Comparison of ENCODE assay signal across 18 mouse cellular contexts in the genomic region with DNA sequence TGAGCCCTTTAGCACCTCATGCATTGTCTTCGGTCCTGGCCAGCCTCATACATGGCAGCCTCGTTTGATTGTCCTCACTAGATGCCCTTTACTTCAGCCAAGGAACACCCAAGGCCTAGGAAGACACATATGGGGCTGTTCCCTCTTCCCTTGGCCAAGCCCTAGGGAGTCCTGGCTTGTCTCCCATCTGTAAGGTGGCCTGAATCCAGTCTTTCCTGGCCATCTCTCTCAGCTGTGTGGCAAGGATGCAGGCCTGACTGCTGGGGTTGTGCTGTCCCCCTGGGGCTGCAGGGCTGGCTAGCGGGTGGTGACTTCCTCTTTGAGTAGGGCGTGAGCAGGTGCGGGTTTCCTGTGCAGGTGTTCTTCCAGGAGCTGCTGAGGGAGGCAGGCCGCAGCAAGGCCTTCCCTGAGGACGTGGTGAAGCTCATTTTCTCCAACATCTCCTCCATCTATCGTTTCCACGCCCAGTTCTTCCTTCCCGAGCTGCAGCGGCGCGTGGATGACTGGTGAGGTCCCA. TPM values are rescaled to one million over a fixed set of nuclear protein-coding genes. Genes with fewer than 3 reads are reported as not detected.
DNase-seq lines count a peak whose midpoint lies in the region; TF ChIP-seq lines count a peak whose summit lies in the region.
"Had no signal": no experiment of that assay in that cellular context is flagged by ENCODE, and none has a peak within 500 bp of the region (broad histone marks: within the 10 kb centered on the region; RNA-seq: fewer than 3 reads in every experiment).

No protein-coding gene starts in this region.

- DNase-seq in gastrocnemius, postnatal 25 days, result peak; percentile 52
- DNase-seq in gastrocnemius, adult 8-10 months (ENCODE audit: low spot score in 2 of 2), result no peak
- DNase-seq in B cell, adult 2 months, result peak; percentile 59 to 62
- peak; percentile 63 to 66 for DNase-seq in cerebellum, postnatal 14 days
- DNase-seq in lung, postnatal 36 days, result no peak
- no peak for DNase-seq in layer of hippocampus, adult 2 months (ENCODE audit: low spot score in 2 of 2)
- DNase-seq in urinary bladder, postnatal 36 days (ENCODE audit: low spot score in 2 of 2), result no peak
- DNase-seq: heart, adult 18-20 months; kidney, adult 9 months; kidney, postnatal 36 days; liver; liver, postnatal 0 days; right cerebral cortex, postnatal 25 days; thymus, postnatal 25 days had no signal

- TF ChIP-seq POLR2A in bone marrow, adult 2 months (IDR thresholded peaks at IDR 0.05; ENCODE audit: borderline replicate concordance, control insufficient read depth, low read depth, low read length), result peak; percentile 40; the same call in 1 of the 2 replicates

- H3K27ac ChIP-seq in bone marrow, adult 2 months (ENCODE audit: control insufficient read depth, insufficient read depth, low read depth, low read length, poor library complexity), result peak overlapping the region; percentile 30
- H3K27ac ChIP-seq in layer of hippocampus, adult 2 months, result no peak overlapping the region
- H3K27ac ChIP-seq: embryonic facial prominence, embryonic 10.5 days; midbrain, embryonic 10.5 days; stomach, embryonic 15.5 days had no signal

- no peak overlapping the region for H3K4me3 ChIP-seq in bone marrow, adult 2 months (replicated peaks; ENCODE audit: control insufficient read depth, low read depth, low read length)
- H3K4me3 ChIP-seq in layer of hippocampus, adult 2 months, result no peak overlapping the region
- H3K4me3 ChIP-seq: embryonic facial prominence, embryonic 10.5 days; midbrain, embryonic 10.5 days; stomach, embryonic 15.5 days had no signal

- peaks cover 11% of the 10 kb centered on the region for H3K4me1 ChIP-seq in bone marrow, adult 2 months (ENCODE audit: control insufficient read depth, insufficient read depth, low read length)

- WGBS in bone marrow, adult 2 months, result 43% methylated on average over 13 of the region's 13 CpGs

- TF ChIP-seq CTCF in bone marrow, adult 2 months (IDR thresholded peaks at IDR 0.05; ENCODE audit: control insufficient read depth, insufficient read depth, low read length), result no peak
- no peak for TF ChIP-seq CTCF in layer of hippocampus, adult 2 months (conservative IDR thresholded peaks at IDR 0.05)

RNA-seq across cellular contexts. Expression of gene Fgd2, which starts 4.4 kb away (rescaled TPM):
- total RNA-seq in gastrocnemius, postnatal 25 days (2021), result 1 to 10 TPM; 1.2 to 1.6 TPM
- total RNA-seq in gastrocnemius, adult 8-10 months (2022), result 1 to 10 TPM in 1 of 4 experiments, under 1 TPM in 3; 0.38 to 1.0 (median 0.67) TPM
- polyA plus RNA-seq in bone marrow, adult 2 months (2011; ENCODE audit: insufficient read depth, insufficient read length, low replicate concordance, missing spikeins), result 25.2 and 41.8 TPM in 2 replicates
- total RNA-seq in layer of hippocampus, adult 2 months (2021), result 1 to 10 TPM; 3.8 to 4.4 TPM

RNA-seq across cellular contexts. Expression of gene Mtch1, which starts 17.4 kb away (rescaled TPM):
- 100 to 1,000 TPM; 104 to 106 TPM for total RNA-seq in gastrocnemius, postnatal 25 days (2021)
- total RNA-seq in gastrocnemius, adult 8-10 months (2022), result 10 to 100 TPM; 74.1 to 82.3 (median 80.3) TPM
- polyA plus RNA-seq in bone marrow, adult 2 months (2011; ENCODE audit: insufficient read depth, insufficient read length, low replicate concordance, missing spikeins), result 111 and 170 TPM in 2 replicates
- 100 to 1,000 TPM; 587 to 618 TPM for total RNA-seq in layer of hippocampus, adult 2 months (2021)

RNA-seq across cellular contexts. Expression of gene Pi16, which starts 47.7 kb away (rescaled TPM):
- total RNA-seq in gastrocnemius, postnatal 25 days (2021), result 10 to 100 TPM; 27.9 to 47.2 TPM
- total RNA-seq in gastrocnemius, adult 8-10 months (2022), result 10 to 100 TPM; 12.3 to 27.4 (median 16.7) TPM
- polyA plus RNA-seq in bone marrow, adult 2 months (2011; ENCODE audit: insufficient read depth, insufficient read length, low replicate concordance, missing spikeins), result 71.5 and 171 TPM in 2 replicates
- 1 to 10 TPM in 1 of 2 experiments, under 1 TPM in 1; 0.74 to 1.1 TPM for total RNA-seq in layer of hippocampus, adult 2 months (2021)

Comparison
In these comparisons a context has a peak if more than half of its experiments do, and no peak if none do; other contexts are left out.
1. DNase-seq: peak in gastrocnemius, postnatal 25 days (single experiment), B cell, adult 2 months (2 of 2) and cerebellum, postnatal 14 days (2 of 2); none in gastrocnemius, adult 8-10 months (0 of 2), lung, postnatal 36 days (single experiment), layer of hippocampus, adult 2 months (0 of 2) and urinary bladder, postnatal 36 days (0 of 2).
2. RNA of gene Mtch1, which starts 17.4 kb away (total RNA-seq): 587 to 618 TPM in layer of hippocampus, adult 2 months; 104 to 106 TPM in gastrocnemius, postnatal 25 days and 74.1 to 82.3 TPM in gastrocnemius, adult 8-10 months; every median in the first group is over 4 times any median in the second.
3. RNA of gene Pi16, which starts 47.7 kb away (total RNA-seq): 27.9 to 47.2 TPM in gastrocnemius, postnatal 25 days and 12.3 to 27.4 TPM in gastrocnemius, adult 8-10 months; 0.74 to 1.1 TPM in layer of hippocampus, adult 2 months; every median in the first group is over 4 times any median in the second.